Mouse (Mus musculus): ENCODE results near the gene Grhl3. TPM values are rescaled to one million over a fixed set of nuclear protein-coding genes. Genes with fewer than 3 reads are reported as not detected.

The Grhl3 gene
- polyA plus RNA-seq, 1 experiment from 2014 or later: 9.6 TPM

DNA sequence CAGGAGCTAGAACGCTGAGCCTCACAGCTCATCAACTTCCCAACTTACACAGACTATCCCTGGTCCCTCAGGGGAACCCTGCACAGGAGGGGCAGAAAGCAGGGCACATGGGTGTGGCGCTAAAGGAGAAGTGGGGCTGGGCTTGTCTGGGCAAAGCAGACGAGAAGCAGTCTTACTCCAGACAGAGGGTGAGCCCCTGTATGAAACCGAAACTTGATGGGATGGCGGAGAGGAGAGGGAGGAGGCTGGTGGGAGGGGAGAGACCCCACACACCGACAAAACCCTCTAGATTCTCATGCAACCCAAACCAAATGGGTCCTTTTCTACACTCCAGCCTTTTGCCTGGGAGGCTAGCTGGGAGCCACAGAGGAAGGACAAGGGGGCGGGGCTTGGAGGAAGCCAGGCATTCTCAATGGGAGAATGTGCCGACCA lies 28.3 kb downstream of the Grhl3 start:
- Histone ChIP-seq H3K27ac (replicated peaks) (no peak overlapping the region), H3K36me3 (replicated peaks) (no peaks in the 10 kb centered on the region), H3K27me3 (replicated peaks; ENCODE audit: low read depth, poor library complexity, severe bottlenecking) (peaks cover 68% of the 10 kb centered on the region), H3K9me3 (no peaks in the 10 kb centered on the region), H3K4me3 (peak overlapping the region; percentile 26), H3K4me1 (peaks cover 53% of the 10 kb centered on the region)
- DNase-seq (ENCODE audit: low spot score): peak; percentile 27
- 26% methylated on average over 8 of the region's 8 CpGs for WGBS

DNA sequence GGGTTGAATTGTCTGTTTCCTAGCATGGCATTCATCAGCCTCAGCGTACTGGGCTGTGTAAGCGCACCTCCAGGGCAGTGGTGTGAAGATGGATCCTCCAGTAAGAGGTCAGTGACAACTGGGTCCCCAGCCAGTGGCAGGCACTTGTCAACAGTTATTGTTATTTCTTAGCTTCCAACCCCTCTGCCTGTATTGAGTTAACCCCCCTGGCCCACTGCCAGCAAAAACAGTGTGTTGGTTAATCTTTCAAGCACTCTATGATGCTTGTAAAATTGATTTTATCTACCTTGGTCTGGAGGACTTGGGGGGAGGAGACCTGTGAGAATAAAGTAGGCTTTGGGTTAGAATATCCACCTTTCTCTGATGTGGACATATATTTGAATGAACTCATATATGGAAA lies 29.1 kb downstream of the Grhl3 start:
- Histone ChIP-seq H3K9me3 (no peaks in the 10 kb centered on the region), H3K4me3 (no peak overlapping the region), H3K27me3 (replicated peaks; ENCODE audit: low read depth, poor library complexity, severe bottlenecking) (peaks cover 60% of the 10 kb centered on the region), H3K36me3 (replicated peaks) (no peaks in the 10 kb centered on the region), H3K4me1 (peaks cover 45% of the 10 kb centered on the region), H3K27ac (replicated peaks) (no peak overlapping the region)
- no peak for DNase-seq (ENCODE audit: low spot score)
- WGBS: 82% methylated on average over 2 of the region's 2 CpGs

DNA sequence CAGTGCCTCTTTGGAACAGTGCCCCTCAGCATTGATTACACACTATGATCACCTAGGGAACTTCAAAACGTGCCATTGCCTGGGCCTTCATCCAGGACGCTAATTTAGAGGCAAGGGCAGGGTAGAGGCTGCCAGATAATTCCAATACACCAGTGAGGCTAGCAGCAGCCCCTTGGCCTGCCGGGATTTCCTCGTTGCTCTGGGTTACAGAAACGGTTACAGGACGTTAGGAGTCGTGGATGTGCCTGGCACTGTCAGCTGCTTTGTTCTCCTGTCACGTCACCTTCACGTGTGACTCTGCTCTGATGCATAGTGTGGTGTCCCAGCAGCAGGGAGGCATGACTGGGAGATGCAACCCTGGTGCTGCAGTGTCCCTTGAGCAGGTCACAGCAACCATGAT lies 33.4 kb downstream of the Grhl3 start:
- H3K27me3 ChIP-seq (replicated peaks; ENCODE audit: low read depth, poor library complexity, severe bottlenecking): peaks cover 30% of the 10 kb centered on the region
- H3K36me3 ChIP-seq (replicated peaks): no peaks in the 10 kb centered on the region
- DNase-seq (ENCODE audit: low spot score): no peak
- no peaks in the 10 kb centered on the region for H3K9me3 ChIP-seq
- no peak overlapping the region for H3K4me3 ChIP-seq
- H3K27ac ChIP-seq (replicated peaks): no peak overlapping the region
- WGBS: 77% methylated on average over 9 of the region's 9 CpGs
- peaks cover 19% of the 10 kb centered on the region for H3K4me1 ChIP-seq

DNA sequence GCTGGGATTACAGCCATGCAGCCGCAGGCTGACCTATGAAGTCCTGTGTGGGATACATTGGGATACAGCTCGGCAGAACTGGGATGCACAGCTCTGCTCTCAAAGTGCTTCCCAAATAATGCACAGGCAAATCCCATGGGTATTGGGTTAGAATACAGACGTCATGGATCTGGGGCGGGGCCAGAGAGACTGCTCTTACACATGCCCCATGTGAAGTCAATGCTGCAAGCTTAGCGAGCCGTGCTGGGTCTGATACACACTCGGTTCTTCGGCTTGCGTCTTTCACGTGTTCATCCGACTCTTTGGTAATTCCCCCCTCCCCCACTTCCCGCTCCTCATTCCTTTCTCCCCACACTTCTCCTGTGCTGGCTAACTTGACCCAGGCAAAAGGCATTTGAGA lies 34.4 kb downstream of the Grhl3 start:
- Histone ChIP-seq H3K4me3 (no peak overlapping the region), H3K27me3 (replicated peaks; ENCODE audit: low read depth, poor library complexity, severe bottlenecking) (peaks cover 20% of the 10 kb centered on the region), H3K9me3 (no peaks in the 10 kb centered on the region), H3K27ac (replicated peaks) (no peak overlapping the region), H3K36me3 (replicated peaks) (no peaks in the 10 kb centered on the region), H3K4me1 (peaks cover 9% of the 10 kb centered on the region)
- WGBS: 82% methylated on average over 12 of the region's 12 CpGs
- DNase-seq (ENCODE audit: low spot score): no peak

DNA sequence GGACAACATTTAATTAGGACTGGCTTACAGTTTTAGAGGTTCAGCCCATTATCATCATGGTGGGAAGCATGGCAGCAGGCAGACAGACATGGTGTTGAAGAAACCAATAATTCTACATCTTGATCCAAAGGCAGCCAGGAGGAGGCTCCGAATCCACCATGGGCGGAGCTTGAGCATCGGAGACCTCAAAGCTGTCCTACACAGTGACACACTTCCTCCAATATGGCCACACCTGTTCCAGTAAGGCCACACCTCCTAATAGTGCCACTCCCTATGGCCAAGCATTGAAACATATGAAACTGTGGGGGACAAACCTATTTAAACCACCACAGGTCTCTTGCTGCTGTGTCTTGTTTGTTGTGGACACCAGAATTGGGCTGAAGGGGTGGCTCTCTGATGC lies 38.4 kb downstream of the Grhl3 start:
- Histone ChIP-seq H3K36me3 (replicated peaks) (no peaks in the 10 kb centered on the region), H3K27me3 (replicated peaks; ENCODE audit: low read depth, poor library complexity, severe bottlenecking) (0 out of 2 replicates have a peak, but pooled peaks cover 14% of the 10 kb centered on the region), H3K4me3 (no peak overlapping the region), H3K9me3 (peaks cover 6% of the 10 kb centered on the region), H3K27ac (replicated peaks) (no peak overlapping the region), H3K4me1 (peaks cover 16% of the 10 kb centered on the region)
- DNase-seq (ENCODE audit: low spot score): no peak
- 93% methylated on average over 3 of the region's 3 CpGs for WGBS

DNA sequence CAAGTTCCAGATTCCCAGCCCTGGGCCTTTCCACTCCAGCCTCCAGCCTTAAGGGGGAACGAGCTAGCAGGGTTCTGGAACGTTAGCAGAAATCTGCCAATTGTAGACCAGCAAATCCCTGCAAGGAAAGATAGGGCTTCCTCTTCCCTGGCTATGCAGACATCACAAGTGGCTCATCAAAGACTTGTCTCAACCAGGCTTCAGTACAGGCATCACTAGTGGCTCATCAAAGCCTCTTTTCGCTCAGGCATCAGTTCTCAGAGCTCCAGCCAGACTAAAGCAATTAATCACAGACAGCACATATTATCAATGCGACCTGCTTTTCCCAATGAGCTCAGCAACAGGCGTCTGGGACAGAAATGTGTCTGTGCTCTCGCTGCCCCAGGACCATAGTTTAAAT lies 40.4 kb downstream of the Grhl3 start:
- WGBS: 75% methylated on average over 6 of the region's 6 CpGs
- Histone ChIP-seq H3K9me3 (peaks cover 6% of the 10 kb centered on the region), H3K4me3 (no peak overlapping the region), H3K27me3 (replicated peaks; ENCODE audit: low read depth, poor library complexity, severe bottlenecking) (peaks cover 14% of the 10 kb centered on the region; the same call in 1 of the 2 replicates), H3K4me1 (peaks cover 16% of the 10 kb centered on the region), H3K27ac (replicated peaks) (no peak overlapping the region), H3K36me3 (replicated peaks) (no peaks in the 10 kb centered on the region)
- no peak for DNase-seq (ENCODE audit: low spot score)

DNA sequence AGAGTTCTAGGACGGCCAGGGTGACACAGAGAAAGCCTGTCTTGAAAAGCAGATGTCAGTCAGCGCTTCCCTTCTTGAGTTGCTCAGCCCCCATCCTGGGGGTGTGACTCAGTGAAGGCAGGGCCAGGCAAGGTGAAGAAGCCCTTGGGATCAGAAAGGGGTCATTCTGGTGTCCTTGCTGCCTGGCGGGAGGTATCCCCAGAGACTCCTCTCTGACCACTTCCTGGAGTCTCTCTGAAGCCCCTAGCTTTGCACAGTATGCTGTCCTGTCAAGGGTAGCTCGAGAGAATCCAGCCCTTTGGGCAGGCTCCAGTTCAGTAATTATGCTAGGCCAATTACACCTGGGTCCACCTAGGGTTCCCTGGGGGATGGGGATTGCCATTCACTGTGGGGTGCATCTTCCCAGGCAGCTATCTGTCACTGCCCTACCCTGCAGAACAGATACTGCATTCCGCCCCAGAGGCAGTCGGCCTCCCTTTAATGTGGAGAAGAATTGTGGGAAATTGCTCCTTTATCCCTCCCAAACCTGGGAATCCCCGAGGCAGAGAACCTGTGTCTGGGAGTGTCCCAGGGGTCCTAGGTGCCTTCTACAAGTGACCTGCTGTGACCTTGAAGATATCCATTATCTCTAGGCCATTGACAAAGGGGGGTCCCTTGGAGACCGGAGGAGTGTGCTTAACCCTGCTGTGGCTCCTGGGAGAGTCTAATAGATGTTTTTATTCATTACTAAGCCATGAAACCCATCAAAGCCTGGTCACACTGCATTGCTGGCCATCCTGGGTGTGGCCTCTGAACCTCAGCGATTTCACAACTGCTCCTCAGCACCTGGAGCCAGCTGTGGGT lies 41.4 kb downstream of the Grhl3 start:
- Histone ChIP-seq H3K4me3 (no peak overlapping the region), H3K9me3 (peaks cover 6% of the 10 kb centered on the region), H3K27me3 (replicated peaks; ENCODE audit: low read depth, poor library complexity, severe bottlenecking) (peaks cover 21% of the 10 kb centered on the region; the same call in 1 of the 2 replicates), H3K4me1 (peaks cover 18% of the 10 kb centered on the region), H3K27ac (replicated peaks) (no peak overlapping the region), H3K36me3 (replicated peaks) (no peaks in the 10 kb centered on the region)
- 43% methylated on average over 9 of the region's 9 CpGs for WGBS
- DNase-seq (ENCODE audit: low spot score): no peak

DNA sequence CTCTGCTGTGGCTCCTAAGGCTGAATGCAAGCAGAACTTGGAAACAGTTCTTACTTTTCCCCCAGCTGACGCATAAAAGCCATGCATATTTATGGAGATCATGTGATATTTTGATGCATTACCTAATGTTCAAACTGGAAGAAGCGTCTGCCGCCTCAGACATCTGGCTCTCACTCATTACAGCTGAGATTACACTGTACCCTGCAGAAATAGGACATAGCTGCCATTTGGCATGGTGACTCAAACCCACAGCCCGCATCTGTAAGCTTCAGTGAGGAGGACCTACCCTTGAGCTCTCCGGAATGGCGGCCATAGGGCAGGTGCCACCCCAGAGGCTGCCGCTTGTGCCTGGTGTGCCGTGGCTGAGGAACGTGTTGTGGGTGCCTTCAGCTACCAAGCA lies 42.2 kb downstream of the Grhl3 start:
- peaks cover 19% of the 10 kb centered on the region for H3K4me1 ChIP-seq
- H3K4me3 ChIP-seq: no peak overlapping the region
- 92% methylated on average over 9 of the region's 9 CpGs for WGBS
- H3K36me3 ChIP-seq (replicated peaks): no peaks in the 10 kb centered on the region
- H3K27me3 ChIP-seq (replicated peaks; ENCODE audit: low read depth, poor library complexity, severe bottlenecking): peaks cover 22% of the 10 kb centered on the region
- H3K9me3 ChIP-seq: peaks cover 6% of the 10 kb centered on the region
- no peak overlapping the region for H3K27ac ChIP-seq (replicated peaks)
- DNase-seq (ENCODE audit: low spot score): no peak

DNA sequence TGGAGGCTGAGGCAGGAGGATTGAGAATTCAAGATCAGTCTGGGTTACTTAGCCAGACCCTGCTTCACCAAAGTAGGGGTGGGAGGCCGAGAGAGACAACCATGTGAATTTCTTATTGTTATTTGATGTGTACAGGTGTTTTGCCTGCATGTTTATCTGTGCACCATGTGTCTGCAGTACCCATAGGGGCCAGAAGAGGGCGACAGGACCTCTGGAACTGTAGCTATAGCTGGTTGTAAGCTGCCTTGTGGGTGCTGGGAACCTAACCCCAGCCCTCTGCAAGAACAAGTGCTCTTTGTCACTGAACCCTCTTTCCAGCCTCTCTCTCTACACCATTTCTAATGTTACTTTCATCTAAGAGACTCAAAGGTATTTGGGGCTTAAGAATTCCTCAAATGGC lies 43.2 kb downstream of the Grhl3 start:
- Histone ChIP-seq H3K4me3 (no peak overlapping the region), H3K4me1 (peaks cover 28% of the 10 kb centered on the region), H3K9me3 (peaks cover 6% of the 10 kb centered on the region), H3K27ac (replicated peaks) (no peak overlapping the region), H3K27me3 (replicated peaks; ENCODE audit: low read depth, poor library complexity, severe bottlenecking) (peaks cover 30% of the 10 kb centered on the region), H3K36me3 (replicated peaks) (no peaks in the 10 kb centered on the region)
- WGBS: 57% methylated on average over 2 of the region's 2 CpGs
- no peak for DNase-seq (ENCODE audit: low spot score)

DNA sequence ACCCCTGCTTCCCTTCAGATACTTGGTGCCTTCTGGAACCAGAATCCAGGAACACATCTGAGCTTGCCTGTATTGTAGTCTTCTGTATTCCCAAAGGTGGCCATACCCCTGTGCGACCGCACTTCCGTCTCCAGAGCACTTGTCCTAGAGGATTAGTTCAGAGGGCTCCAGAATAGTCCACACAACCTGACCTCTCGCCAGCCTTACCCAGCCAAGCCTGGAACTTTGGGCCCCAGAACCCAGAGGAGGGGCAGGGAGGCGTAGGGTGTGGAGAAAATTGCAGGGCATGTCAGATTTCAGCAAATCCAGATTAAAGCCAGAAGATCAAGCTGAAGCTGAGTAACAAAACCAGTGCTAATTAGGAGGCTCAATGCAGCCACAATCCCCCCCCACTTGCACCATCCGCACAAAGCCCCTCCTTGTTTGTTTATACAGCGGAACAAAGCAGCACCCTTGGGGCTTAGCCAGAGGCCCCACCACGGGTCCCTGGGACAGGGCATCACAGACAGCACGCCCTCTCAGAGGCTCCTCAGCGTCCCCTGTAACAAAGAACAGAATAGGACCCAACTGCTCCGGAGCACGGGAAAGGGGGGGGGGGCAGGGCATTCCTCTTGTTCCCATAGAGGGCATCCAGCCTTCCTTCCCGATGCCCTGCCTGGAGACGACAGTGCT lies 47.3 kb downstream of the Grhl3 start:
- peak overlapping the region; percentile 36 for H3K4me3 ChIP-seq
- peaks cover 50% of the 10 kb centered on the region for H3K27me3 ChIP-seq (replicated peaks; ENCODE audit: low read depth, poor library complexity, severe bottlenecking)
- peak overlapping the region; percentile 59 for H3K27ac ChIP-seq (replicated peaks)
- WGBS: 10% methylated on average over 14 of the region's 14 CpGs
- H3K9me3 ChIP-seq: peaks cover 6% of the 10 kb centered on the region
- H3K36me3 ChIP-seq (replicated peaks): no peaks in the 10 kb centered on the region
- peaks cover 37% of the 10 kb centered on the region for H3K4me1 ChIP-seq
- peak; percentile 43 for DNase-seq (ENCODE audit: low spot score)

DNA sequence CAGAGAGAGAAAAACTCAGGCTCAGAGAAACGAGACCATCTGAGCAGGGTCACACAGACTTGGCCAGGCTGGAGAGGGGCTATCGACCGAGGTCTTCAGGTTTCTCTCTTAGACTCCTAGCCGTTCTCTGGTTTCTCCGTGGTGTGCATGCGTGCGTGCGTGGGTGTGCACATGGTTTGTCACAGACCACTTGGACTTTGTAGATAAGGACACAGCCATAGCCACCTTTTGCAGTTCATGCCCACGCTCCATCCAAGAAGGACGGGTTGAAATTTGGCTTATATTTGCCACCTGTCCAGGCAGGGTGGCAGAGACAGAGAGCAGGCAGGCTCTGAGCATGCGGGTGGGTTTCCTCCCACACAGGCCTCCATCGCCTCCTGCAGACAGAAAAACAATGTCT lies 48.4 kb downstream of the Grhl3 start:
- 61% methylated on average over 12 of the region's 12 CpGs for WGBS
- peaks cover 50% of the 10 kb centered on the region for H3K27me3 ChIP-seq (replicated peaks; ENCODE audit: low read depth, poor library complexity, severe bottlenecking)

DNA sequence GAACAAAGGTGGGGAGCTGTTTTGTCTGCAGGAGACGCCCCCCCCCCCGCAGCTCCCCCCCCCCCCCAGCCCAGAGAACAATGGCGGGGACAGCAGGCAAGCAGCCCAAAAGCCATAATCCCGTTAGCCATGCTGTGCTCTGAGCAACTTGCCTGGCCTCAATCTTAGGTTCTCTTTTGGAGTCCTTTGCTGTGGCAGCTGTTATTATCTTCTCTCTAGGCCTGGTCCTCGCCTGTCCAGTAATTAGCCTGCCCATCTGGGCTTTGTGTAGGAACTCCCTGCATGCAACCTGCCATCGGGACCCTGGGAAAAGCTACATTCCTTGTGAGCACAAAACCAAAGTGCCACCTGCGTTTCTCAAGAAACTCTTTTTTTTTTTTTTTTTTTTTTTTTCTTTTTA lies 49.5 kb downstream of the Grhl3 start:
- Histone ChIP-seq H3K36me3 (replicated peaks) (no peaks in the 10 kb centered on the region), H3K4me3 (no peak overlapping the region), H3K27ac (replicated peaks) (0 out of 2 replicates have a peak overlapping the region, but pooled peaks have one; percentile 26), H3K9me3 (no peaks in the 10 kb centered on the region), H3K4me1 (peaks cover 37% of the 10 kb centered on the region), H3K27me3 (replicated peaks; ENCODE audit: low read depth, poor library complexity, severe bottlenecking) (peaks cover 50% of the 10 kb centered on the region)
- DNase-seq (ENCODE audit: low spot score): peak; percentile 53
- WGBS: 2% methylated on average over 6 of the region's 7 CpGs

More for the DNA sequence above, 48.4 kb downstream of the Grhl3 start:
- H3K4me1 ChIP-seq: peaks cover 37% of the 10 kb centered on the region
- no peak for DNase-seq (ENCODE audit: low spot score)
- H3K36me3 ChIP-seq (replicated peaks): no peaks in the 10 kb centered on the region
- H3K27ac ChIP-seq (replicated peaks): peak overlapping the region; percentile 49
- no peaks in the 10 kb centered on the region; the same call in 1 of the 2 replicates for H3K9me3 ChIP-seq
- no peak overlapping the region for H3K4me3 ChIP-seq

DNA sequence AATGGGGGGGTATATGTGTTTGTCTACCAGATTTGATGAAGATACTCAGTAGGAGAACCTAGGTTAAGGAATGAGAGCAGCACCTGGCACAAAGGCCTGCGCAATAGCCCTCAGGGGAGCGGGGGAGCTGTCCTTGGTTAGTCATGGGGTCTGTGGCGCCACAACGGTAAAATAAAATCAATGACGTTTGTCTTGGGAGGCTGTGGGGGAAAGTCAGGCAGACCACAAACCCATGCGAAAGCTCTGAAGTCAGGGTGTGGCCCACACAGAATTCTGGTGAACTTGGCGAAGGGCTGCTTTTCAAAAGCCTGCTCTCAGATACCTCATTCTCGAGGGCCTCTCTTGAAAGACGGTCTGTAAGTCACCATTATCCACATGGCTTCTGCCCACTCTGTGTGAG lies 53.0 kb downstream of the Grhl3 start:
- DNase-seq (ENCODE audit: low spot score): no peak
- no peaks in the 10 kb centered on the region for H3K9me3 ChIP-seq
- no peak overlapping the region for H3K4me3 ChIP-seq
- 83% methylated on average over 9 of the region's 9 CpGs for WGBS
- H3K4me1 ChIP-seq: peaks cover 28% of the 10 kb centered on the region
- H3K36me3 ChIP-seq (replicated peaks): no peaks in the 10 kb centered on the region
- no peak overlapping the region for H3K27ac ChIP-seq (replicated peaks)
- peaks cover 28% of the 10 kb centered on the region for H3K27me3 ChIP-seq (replicated peaks; ENCODE audit: low read depth, poor library complexity, severe bottlenecking)
